Mouse (Mus musculus): Measurements from ENCODE around the gene Dlst. TPM values are rescaled to one million over a fixed set of nuclear protein-coding genes. Genes with fewer than 3 reads are reported as not detected.
A peak's percentile ranks its signal among the peaks of the same experiment; 100 is the strongest.
"Not testable (repeated sequence)": the region's sequence is repeated elsewhere in the genome, so short reads cannot be mapped to it uniquely, and the experiment has no call there.

Dlst gene
- polyA plus RNA-seq, 1 experiment from 2014 or later = 107 TPM

DNA sequence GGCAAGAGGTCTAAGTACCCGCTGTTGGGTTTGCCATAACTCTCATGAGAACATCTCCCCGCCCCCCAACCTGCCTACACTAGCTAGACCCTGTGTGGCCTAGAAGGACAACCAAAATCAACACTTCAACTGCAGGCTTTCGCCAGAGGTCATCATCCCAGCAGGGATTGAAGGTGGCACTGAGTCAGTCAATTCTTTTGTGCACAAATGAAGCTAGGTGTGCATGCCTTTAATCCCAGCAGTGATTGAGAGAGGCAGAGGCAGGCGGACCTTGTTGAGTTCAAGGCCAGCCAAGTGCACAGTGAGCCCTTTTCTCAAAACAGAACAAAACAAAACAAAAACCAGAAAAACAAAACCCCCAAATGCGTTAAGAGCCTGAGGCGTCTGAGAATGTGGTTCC, 30.5 kb downstream of the Dlst start:
- no peak overlapping the region for H3K9ac ChIP-seq
- no peaks in the 10 kb centered on the region for H3K9me3 ChIP-seq
- no peaks in the 10 kb centered on the region for H3K27me3 ChIP-seq (replicated peaks)
- no peak for ATAC-seq (replicated peaks)
- no peaks in the 10 kb centered on the region for H3K4me1 ChIP-seq
- no peak overlapping the region for H3K27ac ChIP-seq
- WGBS = 78% methylated on average over 6 of the region's 6 CpGs
- H3K4me2 ChIP-seq = no peak overlapping the region
- no peak overlapping the region for H3K4me3 ChIP-seq
- H3K36me3 ChIP-seq (replicated peaks) = peaks cover 18% of the 10 kb centered on the region

DNA sequence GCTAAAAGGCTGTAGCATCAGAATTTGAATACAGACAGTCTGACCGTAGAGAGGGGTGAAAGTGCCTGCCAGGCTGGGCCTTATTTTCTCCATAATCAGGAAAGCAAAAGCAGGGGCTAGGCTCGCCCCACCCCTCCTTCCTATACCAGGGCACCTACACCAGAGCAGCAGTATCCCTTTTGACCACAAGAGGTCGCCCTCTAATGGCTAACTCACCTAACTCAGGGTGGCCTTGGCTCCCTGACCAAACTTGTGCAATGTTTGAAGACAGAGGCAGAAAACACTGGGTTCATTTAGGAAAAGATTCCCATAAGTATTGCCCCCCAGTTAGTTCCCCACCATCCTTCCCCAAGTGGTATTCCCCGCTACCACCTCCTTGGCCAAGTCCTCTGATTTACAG, 32.2 kb downstream of the Dlst start:
- H3K9me3 ChIP-seq = no peaks in the 10 kb centered on the region
- H3K36me3 ChIP-seq (replicated peaks) = peaks cover 12% of the 10 kb centered on the region
- no peak overlapping the region for H3K27ac ChIP-seq
- no peaks in the 10 kb centered on the region for H3K4me1 ChIP-seq
- H3K4me3 ChIP-seq = no peak overlapping the region
- no peak overlapping the region for H3K9ac ChIP-seq
- peak; percentile 51; the same call in 1 of the 2 replicates for ATAC-seq (replicated peaks)
- WGBS = 21% methylated on average over 4 of the region's 4 CpGs
- no peaks in the 10 kb centered on the region for H3K27me3 ChIP-seq (replicated peaks)
- no peak overlapping the region for H3K4me2 ChIP-seq

DNA sequence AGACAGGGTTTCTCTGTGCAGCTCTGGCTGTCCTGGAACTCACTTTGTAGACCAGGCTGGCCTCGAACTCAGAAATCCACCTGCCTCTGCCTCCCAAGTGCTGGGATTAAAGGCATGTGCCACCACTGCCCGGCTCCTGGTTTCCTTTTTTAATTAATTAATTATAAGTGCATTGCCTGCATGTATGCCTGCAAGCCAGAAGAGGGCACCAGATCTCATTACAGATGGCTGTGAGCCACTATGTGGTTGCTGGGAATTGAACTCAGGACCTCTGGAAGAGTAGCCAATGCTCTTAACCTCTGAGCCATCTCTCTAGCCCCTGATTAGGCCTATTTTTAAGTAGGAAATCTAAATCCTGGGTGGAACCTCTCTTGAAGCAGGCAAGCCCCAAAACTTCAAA, 33.6 kb downstream of the Dlst start:
- WGBS = 67% methylated on average over 2 of the region's 2 CpGs

DNA sequence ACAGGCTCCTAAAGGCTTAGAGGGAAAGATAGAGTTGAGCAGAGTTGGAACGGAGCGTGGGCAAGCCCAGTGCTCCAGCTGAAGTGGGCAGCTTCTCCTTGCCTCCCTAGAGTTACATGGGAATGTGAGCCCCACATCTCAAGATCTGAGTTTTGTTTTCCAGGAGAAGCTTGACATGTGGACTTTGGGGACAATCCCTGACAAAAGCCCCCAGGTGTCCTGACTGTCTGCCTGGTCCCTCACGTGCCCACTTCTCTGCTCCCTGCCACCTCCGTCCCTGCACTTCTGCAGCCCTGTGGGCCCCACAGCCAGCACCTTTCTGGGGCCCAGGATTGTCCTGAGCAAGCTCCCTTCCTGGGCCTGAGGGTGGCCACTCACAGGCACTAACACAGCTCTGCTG, 34.2 kb downstream of the Dlst start:
- H3K36me3 ChIP-seq (replicated peaks) = peaks cover 11% of the 10 kb centered on the region
- 93% methylated on average over 4 of the region's 4 CpGs for WGBS
- no peaks in the 10 kb centered on the region for H3K27me3 ChIP-seq (replicated peaks)
- H3K9me3 ChIP-seq = no peaks in the 10 kb centered on the region
- no peak overlapping the region for H3K4me3 ChIP-seq
- no peak overlapping the region for H3K27ac ChIP-seq
- H3K4me2 ChIP-seq = no peak overlapping the region
- H3K4me1 ChIP-seq = peaks cover 6% of the 10 kb centered on the region
- H3K9ac ChIP-seq = no peak overlapping the region
- no peak for ATAC-seq (replicated peaks)

More for the DNA sequence above, 33.6 kb downstream of the Dlst start:
- not testable (repeated sequence) for H3K27me3 ChIP-seq (replicated peaks); H3K4me2 ChIP-seq; H3K4me3 ChIP-seq; H3K9me3 ChIP-seq; H3K27ac ChIP-seq; H3K9ac ChIP-seq; H3K4me1 ChIP-seq; ATAC-seq (replicated peaks)
- H3K36me3 ChIP-seq (replicated peaks) = peaks cover 11% of the 10 kb centered on the region

DNA sequence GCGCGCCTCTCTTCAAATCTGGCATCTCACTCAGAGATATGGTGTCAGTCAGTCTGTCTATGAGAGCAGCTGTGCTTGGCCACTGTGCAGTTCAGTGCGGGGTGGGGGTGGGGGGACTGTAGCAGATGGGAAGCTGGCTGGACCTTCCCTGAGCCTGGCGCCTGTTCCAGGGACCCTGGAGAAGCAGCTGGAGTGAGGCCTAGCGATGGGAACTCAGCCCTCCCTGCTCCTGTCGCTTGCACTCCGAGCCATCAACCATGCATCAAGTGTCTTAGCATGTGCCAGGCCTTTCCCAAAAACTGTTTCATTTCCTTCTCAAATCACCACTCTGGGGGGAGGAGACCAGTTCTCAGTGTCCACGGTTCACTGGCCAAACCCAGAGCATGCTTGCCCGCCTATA, 35.0 kb downstream of the Dlst start:
- no peak overlapping the region for H3K4me3 ChIP-seq
- H3K27ac ChIP-seq = no peak overlapping the region

DNA sequence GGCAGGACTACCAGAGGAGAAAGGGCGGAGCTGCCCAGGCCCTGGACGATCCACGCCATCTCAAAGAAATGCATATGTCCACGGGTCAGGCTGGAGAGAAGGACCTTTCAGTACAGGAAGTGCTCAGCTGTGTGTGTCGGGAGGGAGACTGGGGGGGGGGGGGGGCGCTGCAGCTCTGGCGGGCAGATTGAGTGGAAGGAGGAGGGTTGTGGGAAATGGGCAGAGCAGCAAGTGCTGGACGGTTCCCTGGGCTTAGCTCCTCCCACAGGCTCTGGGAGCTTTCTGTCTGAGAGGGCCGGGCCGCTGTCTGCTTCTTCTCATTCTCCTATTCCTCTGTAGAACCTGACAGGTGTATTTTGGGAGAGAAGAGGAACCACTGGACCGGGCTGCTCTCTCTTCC, 35.7 kb downstream of the Dlst start:
- Histone ChIP-seq H3K4me2 (no peak overlapping the region), H3K4me1 (peaks cover 13% of the 10 kb centered on the region), H3K9me3 (no peaks in the 10 kb centered on the region), H3K36me3 (replicated peaks) (peaks cover 11% of the 10 kb centered on the region), H3K27me3 (replicated peaks) (no peaks in the 10 kb centered on the region), H3K9ac (no peak overlapping the region), H3K4me3 (no peak overlapping the region), H3K27ac (no peak overlapping the region)
- 37% methylated on average over 11 of the region's 11 CpGs for whole genome bisulfite sequencing
- no peak for ATAC-seq (replicated peaks)

More for the DNA sequence above, 35.0 kb downstream of the Dlst start:
- Histone ChIP-seq H3K4me2 (no peak overlapping the region), H3K4me1 (peaks cover 13% of the 10 kb centered on the region), H3K9me3 (no peaks in the 10 kb centered on the region), H3K36me3 (replicated peaks) (peaks cover 11% of the 10 kb centered on the region), H3K27me3 (replicated peaks) (no peaks in the 10 kb centered on the region), H3K9ac (no peak overlapping the region)
- 62% methylated on average over 9 of the region's 9 CpGs for WGBS
- no peak for ATAC-seq (replicated peaks)

DNA sequence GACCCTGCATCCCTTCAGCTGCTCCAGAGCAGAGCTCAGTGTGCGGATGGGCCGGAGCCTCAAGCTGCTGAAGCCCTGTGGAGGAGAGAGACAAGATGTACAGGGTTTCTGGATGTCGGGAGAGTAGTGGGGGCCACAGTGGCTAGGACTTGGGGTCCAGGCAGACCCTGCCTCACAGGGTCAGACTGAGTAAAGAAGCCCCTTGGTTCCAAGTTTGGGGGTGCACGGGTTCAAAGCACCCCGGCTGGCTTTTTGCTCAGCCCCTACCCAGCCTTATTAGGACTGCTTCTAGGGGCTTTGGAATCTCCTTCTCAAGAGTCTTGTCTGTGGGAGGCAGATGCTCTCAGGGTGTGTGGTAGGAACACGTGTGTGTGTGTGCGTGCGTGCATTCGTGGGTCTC, 36.2 kb downstream of the Dlst start:
- no peak for ATAC-seq (replicated peaks)
- Histone ChIP-seq H3K4me3 (no peak overlapping the region), H3K27ac (no peak overlapping the region)

DNA sequence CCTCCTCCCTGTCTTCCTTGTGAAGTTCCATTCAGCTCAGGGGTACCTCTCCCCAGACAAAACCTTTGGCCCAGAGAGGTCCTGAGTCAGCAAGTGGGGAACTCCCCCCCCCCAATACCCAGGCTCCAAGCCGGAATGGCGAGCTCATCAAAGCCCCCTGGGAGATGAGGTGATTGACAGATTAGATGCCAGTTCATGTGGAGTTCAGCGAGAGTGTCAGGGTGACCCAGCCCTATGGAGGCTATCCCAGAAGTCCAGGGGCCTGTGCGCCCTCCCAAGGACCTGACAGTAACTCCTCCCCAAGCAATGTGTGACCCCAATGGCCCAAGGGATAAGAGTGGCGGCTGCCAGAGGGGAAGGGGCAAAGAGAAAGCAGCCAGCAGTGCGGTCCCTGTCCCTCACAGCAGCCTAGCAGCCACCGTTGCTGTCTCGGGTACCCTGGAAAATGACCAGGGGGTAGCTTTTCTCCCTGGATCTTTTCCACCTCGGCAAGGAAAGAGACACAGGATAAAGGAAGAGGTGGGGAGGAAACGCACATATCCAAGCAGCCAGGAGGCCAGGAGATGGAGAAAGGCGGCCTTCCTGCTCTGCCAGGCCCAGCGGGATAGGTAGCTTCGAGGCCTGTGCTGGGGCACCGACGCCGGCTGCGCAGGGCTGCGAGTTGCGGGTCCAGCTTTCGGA, 39.8 kb downstream of the Dlst start:
- Histone ChIP-seq H3K36me3 (replicated peaks) (0 out of 2 replicates have a peak, but pooled peaks cover 2% of the 10 kb centered on the region), H3K4me2 (peak overlapping the region; percentile 71), H3K27me3 (replicated peaks) (no peaks in the 10 kb centered on the region), H3K27ac (peak overlapping the region; percentile 59), H3K9me3 (no peaks in the 10 kb centered on the region), H3K4me1 (peaks cover 16% of the 10 kb centered on the region), H3K4me3 (peak overlapping the region; percentile 53), H3K9ac (peak overlapping the region; percentile 67)
- ATAC-seq (replicated peaks) = no peak; the same call in 1 of the 2 replicates
- WGBS = 8% methylated on average over 20 of the region's 20 CpGs

More for the DNA sequence above, 36.2 kb downstream of the Dlst start:
- Histone ChIP-seq H3K27me3 (replicated peaks) (no peaks in the 10 kb centered on the region), H3K36me3 (replicated peaks) (peaks cover 11% of the 10 kb centered on the region), H3K4me2 (no peak overlapping the region), H3K9ac (no peak overlapping the region), H3K9me3 (no peaks in the 10 kb centered on the region), H3K4me1 (peaks cover 16% of the 10 kb centered on the region)
- WGBS = 77% methylated on average over 9 of the region's 9 CpGs

DNA sequence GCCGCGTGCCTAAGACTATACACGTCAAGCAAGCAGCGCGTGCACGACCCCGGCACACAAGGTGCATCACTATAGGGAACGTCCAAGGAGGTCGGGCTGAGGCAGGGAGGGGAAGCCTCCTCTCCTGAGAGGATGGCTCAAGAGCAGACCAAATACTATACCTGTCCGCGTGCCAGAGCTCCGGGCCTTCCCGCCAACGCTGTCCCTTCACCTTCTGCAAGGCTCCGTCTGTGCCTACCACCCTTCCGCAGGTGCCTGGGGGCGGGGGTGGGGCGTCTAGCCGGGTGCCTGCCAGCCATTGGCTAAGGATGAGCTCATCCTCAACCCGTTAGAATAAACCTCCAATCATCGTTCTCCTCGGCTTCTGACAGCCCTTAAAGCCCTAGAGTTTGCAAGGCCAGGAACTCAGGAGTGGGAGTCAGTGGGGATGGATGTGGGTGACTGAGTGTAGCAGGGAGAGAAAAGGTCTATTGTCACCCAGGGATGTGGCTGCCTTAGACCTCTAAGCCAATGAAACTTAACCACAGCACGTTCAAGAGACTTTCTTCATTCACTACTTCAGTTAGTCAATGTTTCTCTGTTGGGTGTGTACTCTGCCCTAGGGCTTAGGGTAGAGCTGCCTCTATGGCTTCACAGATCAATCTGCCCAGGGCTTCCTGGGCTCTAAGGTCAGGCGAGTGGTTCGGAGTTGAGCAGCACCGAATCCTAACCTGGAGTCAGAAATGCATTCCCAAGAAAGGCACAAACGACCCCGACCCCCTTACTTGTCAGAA, 40.6 kb downstream of the Dlst start, which contains the start of gene Rps6kl1:
Gene Rps6kl1 (minus strand): TSS at position 263 of the 773 bp plus-strand sequence.
- H3K4me1 ChIP-seq = peaks cover 16% of the 10 kb centered on the region
- 0 out of 2 replicates have a peak, but pooled peaks cover 2% of the 10 kb centered on the region for H3K36me3 ChIP-seq (replicated peaks)
- H3K4me3 ChIP-seq = peak within 1 kb of the TSS; percentile 53
- H3K4me2 ChIP-seq = peak within 1 kb of the TSS; percentile 71
- peak within 1 kb of the TSS; percentile 67 for H3K9ac ChIP-seq
- 14% methylated on average over 28 of the region's 28 CpGs for WGBS
- no peaks in the 10 kb centered on the region for H3K27me3 ChIP-seq (replicated peaks)
- H3K9me3 ChIP-seq = no peaks in the 10 kb centered on the region
- H3K27ac ChIP-seq = peak within 1 kb of the TSS; percentile 59
- ATAC-seq (replicated peaks) = peak; percentile 98

DNA sequence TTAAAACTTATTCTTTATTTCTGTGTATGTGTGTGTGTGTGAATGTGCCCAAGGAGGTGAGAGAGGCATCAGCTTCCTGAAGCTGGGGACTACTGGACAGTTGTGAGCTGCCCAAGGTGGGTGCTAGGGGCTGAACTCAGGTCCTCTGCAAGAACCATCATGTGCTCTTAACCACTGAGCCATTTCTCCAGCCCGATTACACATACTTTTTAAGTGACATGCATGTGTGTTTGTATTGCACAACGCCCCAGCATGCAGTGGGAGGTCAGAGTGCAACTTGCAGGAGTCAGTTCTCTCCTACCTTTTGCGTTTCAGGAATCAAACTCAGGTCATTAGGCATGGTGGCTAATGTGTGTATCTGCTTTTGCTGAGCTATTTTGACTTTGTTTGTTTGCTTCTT, 42.4 kb downstream of the Dlst start:
- Histone ChIP-seq H3K27me3 (replicated peaks) (no peaks in the 10 kb centered on the region), H3K4me2 (no peak overlapping the region), H3K4me1 (peaks cover 16% of the 10 kb centered on the region), H3K4me3 (no peak overlapping the region), H3K36me3 (replicated peaks) (0 out of 2 replicates have a peak, but pooled peaks cover 2% of the 10 kb centered on the region), H3K9ac (no peak overlapping the region), H3K9me3 (no peaks in the 10 kb centered on the region), H3K27ac (no peak overlapping the region)
- no peak for ATAC-seq (replicated peaks)
- 80% methylated on average over 3 of the region's 3 CpGs for WGBS

DNA sequence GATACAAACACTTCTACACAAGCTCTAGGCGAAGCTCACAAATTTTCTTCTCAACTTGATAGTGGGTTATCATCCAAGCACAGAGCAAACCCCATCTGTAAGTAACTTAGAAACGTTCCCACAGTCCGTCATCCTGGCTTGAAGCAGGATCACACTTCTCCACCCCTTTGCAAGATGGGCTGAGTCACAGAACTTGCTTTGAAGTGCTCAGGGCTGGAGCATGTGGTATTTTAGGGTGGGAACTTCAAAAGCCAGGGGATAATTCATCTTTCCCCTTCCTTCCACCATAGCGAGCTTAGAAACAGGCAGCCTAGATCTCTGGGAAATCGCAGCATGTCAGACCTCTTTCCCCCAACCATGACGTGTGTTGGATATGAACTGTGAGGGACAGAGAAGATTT, 45.7 kb downstream of the Dlst start:
- Histone ChIP-seq H3K4me2 (no peak overlapping the region), H3K4me1 (0 out of 2 replicates have a peak, but pooled peaks cover 3% of the 10 kb centered on the region), H3K27ac (no peak overlapping the region), H3K36me3 (replicated peaks) (no peaks in the 10 kb centered on the region), H3K27me3 (replicated peaks) (no peaks in the 10 kb centered on the region), H3K4me3 (no peak overlapping the region), H3K9ac (no peak overlapping the region), H3K9me3 (no peaks in the 10 kb centered on the region)
- 72% methylated on average over 6 of the region's 6 CpGs for WGBS
- ATAC-seq (replicated peaks) = no peak

DNA sequence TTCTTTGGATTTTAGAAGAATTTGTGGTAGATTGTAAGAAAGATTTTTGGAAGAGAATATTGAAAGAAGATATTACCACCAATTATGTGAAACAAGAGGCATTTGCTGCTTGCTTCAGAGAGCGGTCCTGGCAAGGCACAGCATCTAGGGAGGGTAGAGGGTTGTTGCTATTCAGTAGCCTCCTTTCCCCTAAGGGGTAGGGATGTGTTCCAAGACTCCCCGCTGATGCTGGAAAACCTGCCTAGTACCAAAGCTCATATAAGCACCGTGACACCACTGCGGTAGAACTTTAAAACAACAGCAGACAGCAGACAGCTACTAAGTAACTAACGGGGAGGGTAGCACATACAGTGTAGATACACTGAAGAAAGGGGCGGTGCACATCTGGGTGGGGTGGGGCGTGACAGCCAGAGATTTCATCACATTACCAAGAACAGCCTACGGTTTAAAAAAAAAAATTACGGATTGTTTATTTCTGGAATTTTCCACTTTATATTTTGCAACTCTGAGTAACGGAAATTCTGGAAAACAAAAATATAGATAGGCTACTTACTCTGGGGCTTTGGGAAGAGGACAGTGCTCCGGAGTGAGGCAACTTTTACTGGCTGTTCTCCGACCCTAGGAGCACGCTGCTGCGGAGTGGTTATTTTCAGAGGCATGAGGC, 47.3 kb downstream of the Dlst start:
- no peak overlapping the region for H3K27ac ChIP-seq
- ATAC-seq (replicated peaks) = no peak

More for the DNA sequence above, 47.3 kb downstream of the Dlst start:
- Histone ChIP-seq H3K4me2 (no peak overlapping the region), H3K9ac (no peak overlapping the region), H3K36me3 (replicated peaks) (no peaks in the 10 kb centered on the region), H3K4me3 (no peak overlapping the region), H3K4me1 (no peaks in the 10 kb centered on the region), H3K27me3 (replicated peaks) (no peaks in the 10 kb centered on the region), H3K9me3 (no peaks in the 10 kb centered on the region)
- WGBS = 91% methylated on average over 14 of the region's 14 CpGs

All from midbrain, embryonic 15.5 days (tissue).